Mouse (Mus musculus): ENCODE data around the gene Rhox1.
"Not testable (repeated sequence)": the region's sequence is repeated elsewhere in the genome, so short reads cannot be mapped to it uniquely, and the experiment has no call there.

Gene Rhox1

DNA sequence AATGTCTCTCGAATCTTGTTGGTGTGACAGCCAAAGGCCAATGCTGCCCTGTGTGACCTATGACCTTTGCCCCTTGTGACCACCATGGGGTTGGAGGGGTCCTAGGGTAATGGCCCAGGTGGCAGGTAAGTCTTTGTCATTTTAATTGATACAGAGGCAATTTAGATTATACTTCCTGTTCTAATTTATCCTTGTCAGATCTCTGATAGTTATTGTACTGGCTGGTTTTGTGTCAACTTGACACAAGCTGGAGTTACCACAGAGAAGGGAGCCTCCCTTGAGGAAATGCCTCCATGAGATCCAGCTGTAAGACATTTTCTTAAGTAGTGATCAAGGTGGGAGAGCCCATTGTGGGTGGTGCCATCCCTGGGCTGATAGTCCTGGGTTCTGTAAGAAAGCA is at the start of gene Rhox1:
TSS of gene Rhox1 (minus strand) at position 101 of the 400 bp plus-strand sequence.
- DNase-seq (ENCODE audit: low read depth, low spot score) = not testable (repeated sequence)

DNA sequence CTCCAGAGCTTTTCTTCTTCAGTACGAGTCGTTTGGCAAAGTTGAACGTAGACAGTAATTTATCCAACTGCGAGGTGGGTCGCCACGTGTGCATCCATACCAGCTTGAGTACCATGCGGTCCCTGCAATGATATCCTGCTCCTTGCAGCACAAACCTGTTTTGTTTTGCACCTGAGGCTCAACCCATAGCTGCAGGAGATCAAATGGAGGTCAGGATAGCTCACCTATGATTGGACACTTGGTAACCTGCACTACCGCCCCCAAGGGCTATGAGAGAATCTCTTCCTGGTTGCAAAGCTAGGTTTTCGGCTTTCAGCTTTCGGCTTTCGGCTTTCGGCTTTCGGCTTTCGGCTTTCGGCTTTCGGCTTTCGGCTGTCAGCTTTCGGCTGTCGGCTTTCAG is 43.0 kb upstream of the Rhox1 start, which contains the start of gene Rhox4a:
TSS of gene Rhox4a (plus strand) at position 301 of the 400 bp plus-strand sequence.
- DNase-seq (ENCODE audit: low read depth, low spot score) = not testable (repeated sequence)

DNA sequence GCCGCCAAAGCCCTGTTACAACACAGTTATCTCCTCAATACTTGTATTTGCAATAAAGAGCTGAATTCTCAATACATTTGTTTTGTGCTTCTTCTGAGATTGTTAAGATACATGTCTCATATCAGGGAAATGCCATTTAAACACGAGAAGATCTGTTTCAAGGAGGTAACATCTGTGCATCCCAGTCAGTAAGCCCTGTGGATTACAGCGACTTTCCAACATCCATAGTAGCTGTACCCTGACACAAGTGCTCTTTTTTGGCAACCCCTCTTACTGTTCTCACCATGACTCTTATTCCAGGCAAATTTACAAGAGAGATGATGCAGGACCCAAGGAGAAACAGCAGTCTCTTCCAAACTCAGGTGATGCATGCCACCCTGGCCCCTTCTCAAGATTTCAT is 27.6 kb upstream of the Rhox1 start, which contains the start of gene Rhox3a:
TSS of gene Rhox3a (plus strand) at position 301 of the 400 bp plus-strand sequence.
- not testable (repeated sequence) for DNase-seq (ENCODE audit: low read depth, low spot score)

DNA sequence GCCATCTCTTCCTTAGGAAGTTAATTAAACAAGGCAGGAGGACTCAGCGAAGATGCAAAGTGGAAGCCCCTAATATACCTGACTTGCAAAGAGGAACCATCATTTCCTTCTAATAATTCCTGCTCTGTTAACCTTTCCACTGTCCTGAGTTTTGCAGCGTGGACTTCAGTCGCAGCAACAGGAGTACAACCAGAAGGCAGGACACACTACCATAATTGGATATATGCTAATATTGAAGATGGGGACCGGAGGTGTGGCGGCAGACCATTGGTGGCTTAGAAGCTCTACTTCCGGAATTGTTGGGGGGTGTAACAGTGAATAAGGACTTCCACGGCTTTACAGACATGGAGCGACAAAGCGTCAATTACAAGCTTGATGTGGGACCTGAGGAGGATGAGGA is 22.6 kb upstream of the Rhox1 start, which contains the start of gene Rhox2a:
TSS of gene Rhox2a (plus strand) at position 301 of the 400 bp plus-strand sequence.
- not testable (repeated sequence) for DNase-seq (ENCODE audit: low read depth, low spot score)

DNA sequence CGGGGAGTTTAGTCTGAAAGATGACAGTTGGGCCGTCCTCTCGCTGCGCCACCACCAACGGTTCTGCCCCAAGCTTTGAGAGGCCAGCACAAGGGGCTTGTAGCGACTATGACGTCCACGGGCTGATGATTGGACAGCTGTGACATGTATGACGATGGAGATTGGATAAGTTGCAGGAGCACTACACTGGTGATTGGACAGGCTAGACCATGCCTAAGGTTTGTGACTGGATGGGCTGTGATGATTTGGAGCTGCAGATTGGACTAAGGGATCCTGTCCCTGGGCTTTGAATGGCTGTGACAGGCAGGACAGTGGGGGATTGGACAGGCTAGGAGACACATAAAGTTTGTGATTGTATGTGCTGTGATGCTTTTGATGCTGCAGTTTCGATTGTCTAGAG is 11.1 kb downstream of the Rhox1 start, which contains the start of gene Gm9:
TSS of gene Gm9 (minus strand) at position 101 of the 400 bp plus-strand sequence.
- no peak for DNase-seq (ENCODE audit: low read depth, low spot score)

DNA sequence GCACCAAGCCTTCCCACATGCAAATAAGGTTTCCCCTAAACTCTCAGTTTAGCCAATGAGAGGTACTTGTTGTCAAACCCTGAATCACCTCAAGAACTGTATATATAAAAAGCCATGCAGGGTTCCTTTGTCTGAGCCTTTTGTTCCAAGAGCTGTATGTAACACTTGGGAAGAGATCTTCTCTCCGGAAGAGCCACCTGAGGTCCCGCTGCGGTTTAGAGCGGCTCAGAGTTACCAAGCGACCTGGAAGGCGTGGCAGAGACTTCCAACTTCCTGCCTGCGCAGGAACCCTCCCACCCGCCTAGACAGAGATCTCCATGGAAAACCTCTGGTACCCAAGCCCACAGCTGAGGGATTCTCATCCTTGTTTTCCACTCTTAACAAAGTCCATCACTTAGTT is 23.4 kb downstream of the Rhox1 start:
- no peak for DNase-seq (ENCODE audit: low read depth, low spot score)

DNA sequence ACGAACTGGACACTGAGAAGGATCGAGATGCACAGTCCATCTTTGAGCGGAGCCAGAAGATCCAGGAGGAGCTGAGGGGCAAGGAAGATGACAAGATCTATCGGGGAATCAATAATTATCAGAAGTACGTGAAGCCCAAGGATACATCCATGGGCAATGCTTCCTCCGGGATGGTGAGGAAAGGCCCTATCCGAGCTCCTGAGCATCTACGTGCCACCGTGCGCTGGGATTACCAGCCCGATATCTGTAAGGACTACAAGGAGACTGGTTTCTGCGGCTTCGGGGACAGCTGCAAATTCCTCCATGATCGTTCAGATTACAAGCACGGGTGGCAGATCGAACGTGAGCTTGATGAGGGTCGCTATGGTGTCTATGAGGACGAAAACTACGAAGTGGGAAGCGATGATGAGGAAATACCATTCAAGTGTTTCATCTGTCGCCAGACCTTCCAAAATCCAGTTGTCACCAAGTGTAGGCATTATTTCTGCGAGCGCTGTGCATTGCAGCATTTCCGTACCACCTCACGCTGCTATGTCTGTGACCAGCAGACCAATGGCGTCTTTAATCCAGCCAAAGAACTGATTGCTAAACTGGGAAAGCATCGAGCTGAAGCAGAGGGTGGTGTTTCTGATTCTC is 30.2 kb downstream of the Rhox1 start:
- peak; percentile 13 for DNase-seq (ENCODE audit: low read depth, low spot score)

DNA sequence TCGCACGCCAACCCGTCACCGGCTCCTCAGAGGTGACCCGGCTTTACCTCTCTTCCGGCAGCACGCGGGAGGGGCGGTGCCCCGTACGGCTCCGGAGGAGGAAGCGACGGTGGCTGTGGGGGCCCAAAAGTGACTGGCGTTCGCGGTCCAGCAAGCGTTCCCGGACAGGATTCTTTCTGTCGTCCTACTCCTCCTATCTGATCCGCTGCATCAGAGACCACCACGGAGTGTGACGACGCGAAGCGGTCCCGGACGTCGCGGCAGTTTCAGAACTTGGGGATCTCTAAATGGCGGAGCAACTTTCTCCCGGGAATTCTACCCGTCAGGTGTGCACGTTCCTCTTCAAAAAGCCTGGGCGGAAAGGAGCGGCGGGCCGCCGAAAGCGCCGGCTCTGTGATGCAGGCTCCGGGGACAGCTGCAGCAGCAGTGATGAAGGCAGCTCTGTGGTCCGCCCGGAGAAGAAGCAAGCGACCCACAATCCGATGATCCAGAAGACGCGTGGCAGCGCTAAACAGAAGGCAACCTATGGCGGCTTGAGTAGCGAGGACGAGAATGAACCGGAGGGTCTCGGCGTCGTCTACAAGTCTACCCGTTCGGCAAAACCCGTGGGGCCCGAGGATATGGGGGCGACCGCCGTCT is 30.8 kb downstream of the Rhox1 start, which contains the start of the genes Ndufa1 and Rnf113a1:
TSS of gene Ndufa1 (minus strand) at position 59 of the 639 bp plus-strand sequence.
TSS of gene Rnf113a1 (plus strand) at position 141 of the 639 bp plus-strand sequence.
- DNase-seq (ENCODE audit: low read depth, low spot score) = peak; percentile 87

DNA sequence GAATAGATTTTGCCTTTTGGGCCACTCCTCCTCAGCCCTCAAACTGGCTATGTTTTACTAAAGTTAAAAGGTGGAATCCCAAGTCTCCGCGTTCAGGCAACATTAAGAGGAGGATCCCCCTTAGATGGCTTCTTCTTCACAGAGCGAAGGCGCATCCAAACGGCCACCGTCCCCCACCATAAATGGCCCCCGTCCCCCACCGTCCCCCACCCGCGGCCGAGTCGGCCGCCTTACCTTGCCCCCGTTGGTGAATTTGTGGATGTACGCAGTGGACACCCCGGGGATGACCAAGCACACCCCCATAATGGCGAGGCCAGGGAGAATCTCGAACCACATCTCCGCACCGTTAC is 31.3 kb downstream of the Rhox1 start:
- no peak for DNase-seq (ENCODE audit: low read depth, low spot score)

DNA sequence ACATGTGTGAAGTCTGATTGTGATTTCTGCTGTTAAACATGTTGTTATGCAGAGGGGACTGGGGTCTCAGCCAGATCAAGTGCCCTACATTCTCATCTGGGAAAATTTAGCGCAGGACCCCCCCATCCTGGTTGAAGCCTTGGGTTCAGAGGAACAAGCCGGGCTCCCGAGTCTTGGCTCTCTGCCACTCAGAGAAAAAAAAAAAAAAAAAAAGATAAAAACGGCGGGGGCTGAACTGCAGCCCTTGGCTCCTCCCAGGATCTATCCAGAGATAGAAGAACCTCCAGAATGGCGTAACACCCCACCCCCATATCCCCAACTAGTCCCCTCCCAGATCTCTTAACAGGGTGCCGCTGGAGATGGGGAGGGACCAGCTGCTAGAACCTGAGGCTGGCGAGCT is 37.7 kb downstream of the Rhox1 start:
- not testable (repeated sequence) for DNase-seq (ENCODE audit: low read depth, low spot score)

DNA sequence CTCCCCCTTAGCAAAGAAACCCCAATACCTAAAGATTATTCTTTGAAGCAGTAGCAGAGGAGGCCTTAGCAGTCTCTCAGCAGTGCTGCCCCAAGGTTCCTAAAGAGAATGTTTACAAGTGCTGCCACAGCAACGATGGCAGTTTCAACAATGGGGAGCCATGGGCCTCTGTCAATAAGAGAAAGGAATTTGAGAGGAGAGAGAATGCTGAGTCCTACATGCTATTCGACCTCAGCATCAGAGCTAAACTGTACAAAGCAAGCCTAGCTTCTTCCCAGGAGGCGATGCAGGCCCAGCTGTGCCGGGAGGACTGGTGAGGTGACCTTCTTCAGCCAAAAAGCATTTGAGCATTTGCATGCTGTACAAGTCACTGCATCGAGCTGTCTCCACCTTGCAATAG is 53.3 kb downstream of the Rhox1 start, which contains the start of gene Akap14:
TSS of gene Akap14 (minus strand) at position 101 of the 400 bp plus-strand sequence.
- DNase-seq (ENCODE audit: low read depth, low spot score) = no peak

DNA sequence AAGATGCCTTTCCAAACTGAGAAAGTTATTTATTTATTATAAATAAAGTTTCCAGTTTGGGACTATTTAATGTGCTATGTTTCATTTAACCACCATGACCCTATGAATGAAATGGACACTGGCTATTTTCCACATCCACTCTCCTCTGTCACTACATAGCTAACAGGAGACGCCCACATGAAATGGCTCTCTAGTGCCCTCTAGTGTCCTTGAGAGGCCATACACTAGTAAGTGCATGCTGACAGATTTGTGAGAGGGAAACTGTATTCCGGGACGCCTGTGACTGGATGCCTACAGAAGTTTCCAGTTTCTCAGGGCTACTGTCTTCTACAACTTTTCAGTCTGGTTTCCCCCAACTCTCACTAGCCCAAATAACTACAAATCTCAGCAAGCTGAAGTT is 55.0 kb downstream of the Rhox1 start:
- peak; percentile 79 for DNase-seq (ENCODE audit: low read depth, low spot score)

Data from CD4-positive, CD25-positive, alpha-beta regulatory T cell, adult 2 months (primary cell).